Mouse (Mus musculus): ENCODE measurements around the gene Irf9.

GRCm38 (mm10) chr14:55615876-55616275 is 12.5 kb downstream of the Irf9 start:
- no peak for TF ChIP-seq CTCF (IDR thresholded peaks at IDR 0.05; ENCODE audit: low read depth, low read length)
- TF ChIP-seq GATA1 (IDR thresholded peaks at IDR 0.05; ENCODE audit: borderline replicate concordance, low read length) = no peak

Measured in G1E (cell line).